Mouse (Mus musculus) kidney, adult 2 months (tissue): Measurements from ENCODE around the gene Ccin. TPM values are rescaled to one million over a fixed set of nuclear protein-coding genes. Genes with fewer than 3 reads are reported as not detected.

ENCODE experiments used
- DNase-seq: peaks from one replicate; pipeline ENCODE4 v3.0.0; 2021
- H3K27ac ChIP-seq: fragments of 200-500 bp; 2 replicates; pipeline ENCODE4 v1.5.1; 2012; ENCODE audit warnings: low read depth, low read length, control low read depth, inconsistent platforms; ENCODE audit not compliant: insufficient read depth
- H3K27me3 ChIP-seq: fragments of 200-500 bp; replicated peaks from 2 replicates; pipeline ENCODE4 v1.6.1; 2012; ENCODE audit warnings: mild to moderate bottlenecking, moderate library complexity, low read length, inconsistent platforms; ENCODE audit not compliant: control insufficient read depth, insufficient read depth
- H3K36me3 ChIP-seq: fragments of 200-500 bp; 2 replicates; pipeline ENCODE4 v1.6.1; 2012; ENCODE audit warnings: mild to moderate bottlenecking, moderate library complexity, low read length, inconsistent platforms; ENCODE audit not compliant: control insufficient read depth, insufficient read depth
- H3K4me1 ChIP-seq: fragments of 200-500 bp; 2 replicates; pipeline ENCODE4 v1.6.1; 2011; ENCODE audit warnings: low read length; ENCODE audit not compliant: control insufficient read depth, insufficient read depth
- H3K4me3 ChIP-seq: fragments of 200-500 bp; 2 replicates; pipeline ENCODE4 v1.5.1; 2011; ENCODE audit warnings: mild to moderate bottlenecking, low read depth, low read length, control low read depth; ENCODE audit not compliant: insufficient read depth
- CTCF ChIP-seq: fragments of 200-500 bp; conservative IDR thresholded peaks from 2 replicates; pipeline ENCODE4 v1.5.1; 2011; ENCODE audit warnings: low read depth, mild to moderate bottlenecking, control low read depth, low read length, moderate library complexity, mixed read lengths; ENCODE audit not compliant: insufficient read depth, insufficient read length
- POLR2A ChIP-seq: fragments of 200-500 bp; IDR thresholded peaks from one replicate; pipeline ENCODE4 v1.6.1; 2011; ENCODE audit warnings: low read depth, low read length, control low read depth
- WGBS: fragments of 180-500 bp; shearing (Covaris S2); methylation state at CpG from one replicate; pipeline ENCODE4 v1.1.7; 2018; 5-methylcytosine and 5-hydroxymethylcytosine counted together
- polyA plus RNA-seq: library from polyadenylated mRNA; depleted of rRNA; stranded (reverse); fragments of >200 nt; gene quantifications from 2 replicates; pipeline ENCODE4 v1.2.3, GENCODE M21; 2012

The Ccin gene
- polyA plus RNA-seq, 1 experiment: 0.13 TPM

GRCm38 (mm10) chr4:43957846-43958461 is 25.3 kb upstream of the Ccin start:
- Histone ChIP-seq H3K27me3 (no peaks in the 10 kb centered on the region), H3K4me3 (peak overlapping the region; percentile 30), H3K36me3 (no peaks in the 10 kb centered on the region), H3K4me1 (no peaks in the 10 kb centered on the region), H3K27ac (no peak overlapping the region)
- no peak for TF ChIP-seq POLR2A
- no peak for TF ChIP-seq CTCF
- under 1% methylated on average over 26 of the region's 26 CpGs for WGBS
- DNase-seq: peak; percentile 20

- no peak overlapping the region for H3K27ac ChIP-seq
Measured at GRCm38 (mm10) chr4:43959523-43960179, 23.6 kb upstream of the Ccin start.

GRCm38 (mm10) chr4:43960207-43960606 is 23.1 kb upstream of the Ccin start:
- Histone ChIP-seq H3K36me3 (no peaks in the 10 kb centered on the region), H3K27ac (no peak overlapping the region), H3K4me1 (no peaks in the 10 kb centered on the region), H3K27me3 (no peaks in the 10 kb centered on the region), H3K4me3 (no peak overlapping the region)
- 87% methylated on average over 6 of the region's 6 CpGs for WGBS
- TF ChIP-seq POLR2A: no peak
- no peak for TF ChIP-seq CTCF
- DNase-seq: no peak

More at GRCm38 (mm10) chr4:43959523-43960179, 23.6 kb upstream of the Ccin start:
- 55% methylated on average over 9 of the region's 9 CpGs for WGBS
- Histone ChIP-seq H3K27me3 (no peaks in the 10 kb centered on the region), H3K4me3 (no peak overlapping the region), H3K36me3 (no peaks in the 10 kb centered on the region), H3K4me1 (no peaks in the 10 kb centered on the region)
- no peak for DNase-seq
- TF ChIP-seq POLR2A (no peak), CTCF (no peak)

- no peaks in the 10 kb centered on the region for H3K36me3 ChIP-seq
- no peak overlapping the region for H3K27ac ChIP-seq
- H3K4me3 ChIP-seq: no peak overlapping the region
- no peaks in the 10 kb centered on the region for H3K4me1 ChIP-seq
- no peaks in the 10 kb centered on the region for H3K27me3 ChIP-seq
- TF ChIP-seq POLR2A (no peak), CTCF (no peak)
- peak; percentile 81 for DNase-seq
- WGBS: 38% methylated on average over 2 of the region's 2 CpGs
Measured at GRCm38 (mm10) chr4:43964326-43964833, 18.9 kb upstream of the Ccin start.

GRCm38 (mm10) chr4:43964951-43965684 is 18.2 kb upstream of the Ccin start:
- no peaks in the 10 kb centered on the region for H3K27me3 ChIP-seq
- no peaks in the 10 kb centered on the region for H3K4me1 ChIP-seq
- H3K27ac ChIP-seq: no peak overlapping the region
- TF ChIP-seq CTCF (no peak), POLR2A (no peak)
- no peak for DNase-seq
- no peak overlapping the region for H3K4me3 ChIP-seq
- no peaks in the 10 kb centered on the region for H3K36me3 ChIP-seq
- WGBS: 41% methylated on average over 4 of the region's 4 CpGs

- Histone ChIP-seq H3K27me3 (no peaks in the 10 kb centered on the region), H3K36me3 (no peaks in the 10 kb centered on the region), H3K4me3 (no peak overlapping the region), H3K4me1 (no peaks in the 10 kb centered on the region), H3K27ac (no peak overlapping the region)
- no peak for DNase-seq
- TF ChIP-seq CTCF: no peak
- no peak for TF ChIP-seq POLR2A
- 86% methylated on average over 7 of the region's 7 CpGs for WGBS
Measured at GRCm38 (mm10) chr4:43965856-43966535, 17.3 kb upstream of the Ccin start.
